Mouse (Mus musculus): Measurements from ENCODE around the gene Zik1. TPM values are rescaled to one million over a fixed set of nuclear protein-coding genes. Genes with fewer than 3 reads are reported as not detected.

The Zik1 gene
- polyA plus RNA-seq, 1 experiment from 2014 or later, result 6.4 TPM

Other genes starting within 250 kb of the Zik1 start
- not detected in 2 replicates for gene Vmn1r66, start 217.4 kb downstream of the Zik1 start, polyA plus RNA-seq (2014; fragmentation: Nextera tagmentation; extraction: Ambion mirVana)
- gene Vmn1r67, start 52.1 kb downstream of the Zik1 start, polyA plus RNA-seq (2014; fragmentation: Nextera tagmentation; extraction: Ambion mirVana), result not detected in 2 replicates
- gene Vmn1r68, start 63.1 kb upstream of the Zik1 start, polyA plus RNA-seq (2014; fragmentation: Nextera tagmentation; extraction: Ambion mirVana), result not detected in 2 replicates
- gene Vmn1r69, start 118.3 kb upstream of the Zik1 start, polyA plus RNA-seq (2014; fragmentation: Nextera tagmentation; extraction: Ambion mirVana), result not detected in 2 replicates
- not detected in 2 replicates for gene Vmn1r70, start 136.1 kb upstream of the Zik1 start, polyA plus RNA-seq (2014; fragmentation: Nextera tagmentation; extraction: Ambion mirVana)
- gene Nlrp4b, start 192.4 kb upstream of the Zik1 start, polyA plus RNA-seq (2014; fragmentation: Nextera tagmentation; extraction: Ambion mirVana), result not detected in 2 replicates